Mouse (Mus musculus): Measurements from ENCODE around the gene Phrf1.

Gene Phrf1

DNA sequence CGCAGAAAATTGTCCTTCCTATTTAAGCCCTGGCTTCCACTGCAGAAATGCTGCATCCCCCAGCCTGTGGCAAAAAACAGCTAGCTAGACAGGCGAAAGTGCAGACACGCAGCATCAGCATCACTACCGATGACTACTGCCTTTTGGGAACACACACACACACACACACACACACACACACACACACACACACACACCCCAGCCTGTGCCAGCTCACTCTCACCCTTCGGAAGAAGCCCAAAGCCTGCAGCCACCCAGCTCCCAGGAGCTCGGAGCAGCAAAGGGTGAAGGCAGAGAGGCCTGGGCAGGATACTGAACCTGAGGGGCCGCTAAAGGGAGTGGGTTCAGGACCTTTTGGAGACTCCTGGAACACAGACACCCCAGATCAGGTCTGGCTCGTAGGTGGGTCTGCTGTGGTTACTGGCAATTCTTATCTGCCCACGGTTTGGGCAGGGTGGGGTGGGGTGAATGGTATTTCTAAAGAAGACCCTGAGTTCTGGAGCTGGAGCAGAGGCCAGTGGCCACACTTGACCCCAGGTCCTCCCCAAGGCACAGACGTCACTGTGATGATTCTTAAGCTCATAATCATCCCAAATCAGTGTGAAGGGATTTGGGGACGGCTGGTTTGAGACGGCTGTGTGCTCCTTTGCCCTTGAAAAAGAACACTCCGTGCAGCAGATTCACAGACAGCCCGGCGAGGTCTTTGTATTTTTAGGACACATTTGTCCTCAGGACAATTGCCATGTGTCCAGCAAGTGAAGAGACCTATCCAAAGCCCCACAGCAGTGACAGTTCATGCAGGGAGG is 64.2 kb downstream of the Phrf1 start:
- no peak for DNase-seq (ENCODE audit: low read depth, low spot score)

DNA sequence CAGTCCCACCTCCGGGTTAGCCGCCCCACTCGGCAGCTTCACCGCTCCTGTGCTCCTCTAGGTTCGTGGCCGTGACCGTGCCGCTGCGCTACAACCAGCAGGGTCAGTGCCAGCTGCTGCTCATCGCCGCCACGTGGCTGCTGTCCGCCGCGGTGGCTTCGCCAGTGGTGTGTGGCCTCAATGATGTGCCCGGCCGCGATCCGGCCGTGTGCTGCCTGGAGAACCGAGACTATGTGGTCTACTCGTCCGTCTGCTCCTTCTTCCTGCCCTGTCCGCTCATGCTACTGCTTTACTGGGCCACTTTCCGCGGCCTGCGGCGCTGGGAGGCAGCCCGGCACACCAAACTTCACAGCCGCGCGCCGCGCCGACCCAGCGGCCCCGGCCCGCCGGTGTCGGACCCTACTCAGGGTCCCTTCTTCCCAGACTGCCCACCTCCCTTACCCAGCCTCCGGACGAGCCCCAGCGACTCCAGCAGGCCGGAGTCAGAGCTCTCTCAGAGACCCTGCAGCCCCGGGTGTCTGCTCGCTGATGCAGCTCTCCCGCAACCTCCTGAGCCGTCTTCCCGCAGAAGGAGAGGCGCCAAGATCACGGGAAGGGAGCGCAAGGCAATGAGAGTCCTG is 65.4 kb downstream of the Phrf1 start:
- DNase-seq (ENCODE audit: low read depth, low spot score), result peak; percentile 21

DNA sequence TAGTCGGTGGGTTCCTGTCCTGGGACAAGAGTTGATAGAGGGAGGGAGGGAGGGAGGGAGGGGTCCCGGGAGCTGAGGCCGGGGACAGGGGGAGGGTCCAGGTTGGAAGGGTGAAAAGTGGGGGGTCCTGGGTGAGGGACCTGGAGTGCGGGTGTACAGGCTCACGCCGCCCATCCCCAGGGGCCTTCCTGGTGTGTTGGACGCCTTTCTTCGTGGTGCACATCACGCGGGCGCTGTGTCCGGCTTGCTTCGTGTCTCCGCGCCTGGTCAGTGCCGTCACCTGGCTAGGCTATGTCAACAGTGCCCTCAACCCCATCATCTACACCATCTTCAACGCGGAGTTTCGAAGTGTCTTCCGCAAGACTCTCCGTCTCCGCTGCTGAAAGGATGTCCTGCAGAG is 65.9 kb downstream of the Phrf1 start:
- DNase-seq (ENCODE audit: low read depth, low spot score), result no peak

DNA sequence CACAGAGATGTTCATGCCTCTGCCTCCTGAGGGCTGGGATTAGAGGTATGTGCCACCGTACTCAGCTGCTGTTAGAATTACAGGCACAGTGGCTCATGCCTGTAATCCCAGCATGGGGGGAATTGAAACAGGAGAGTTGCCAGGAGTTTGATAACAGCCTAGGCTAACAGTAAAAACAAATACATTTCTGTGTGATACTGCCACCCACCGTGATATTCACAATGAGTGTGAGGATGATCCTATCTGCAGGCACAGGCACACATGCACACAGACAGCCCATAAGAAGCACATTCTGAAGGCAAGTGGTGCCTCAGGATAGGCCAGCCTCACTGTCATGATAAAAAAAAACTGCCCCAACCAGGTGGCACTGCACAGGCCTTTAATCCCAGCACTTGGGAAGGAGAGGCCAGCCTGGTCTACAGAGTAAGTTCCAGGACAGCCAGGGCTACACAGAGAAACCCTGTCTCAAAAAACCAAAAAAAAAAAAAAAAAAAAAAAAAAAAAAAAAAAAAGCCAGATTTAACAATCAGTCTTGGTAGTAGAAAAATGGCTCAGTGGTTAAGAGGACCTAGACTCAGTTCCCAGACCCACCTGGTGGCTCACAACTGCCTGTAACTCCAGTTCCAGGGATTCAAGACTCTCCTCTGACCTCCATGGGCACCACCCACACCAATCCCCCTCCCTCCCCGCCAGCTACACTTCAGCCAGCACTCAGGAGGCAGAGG is 69.5 kb downstream of the Phrf1 start:
- no peak for DNase-seq (ENCODE audit: low read depth, low spot score)

DNA sequence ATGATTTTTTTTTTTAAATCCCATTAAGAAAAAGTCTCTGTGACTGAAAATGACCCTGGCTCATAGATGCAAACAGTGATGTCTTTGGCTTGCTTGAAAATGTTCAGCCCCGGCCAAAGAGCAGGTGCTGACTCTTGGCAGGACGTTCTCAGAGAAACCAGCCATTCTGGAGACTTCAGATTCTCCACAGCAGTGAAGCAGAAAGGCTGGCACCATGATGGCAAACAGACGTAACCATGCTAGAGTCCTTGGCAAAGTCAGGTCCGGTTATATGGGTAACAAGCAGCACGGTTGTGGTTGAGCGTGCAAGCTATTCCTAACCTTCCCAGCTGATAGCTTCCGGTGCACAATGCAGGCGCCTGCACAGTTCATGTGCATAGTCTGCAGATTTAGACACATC is 70.6 kb downstream of the Phrf1 start:
- no peak for DNase-seq (ENCODE audit: low read depth, low spot score)

DNA sequence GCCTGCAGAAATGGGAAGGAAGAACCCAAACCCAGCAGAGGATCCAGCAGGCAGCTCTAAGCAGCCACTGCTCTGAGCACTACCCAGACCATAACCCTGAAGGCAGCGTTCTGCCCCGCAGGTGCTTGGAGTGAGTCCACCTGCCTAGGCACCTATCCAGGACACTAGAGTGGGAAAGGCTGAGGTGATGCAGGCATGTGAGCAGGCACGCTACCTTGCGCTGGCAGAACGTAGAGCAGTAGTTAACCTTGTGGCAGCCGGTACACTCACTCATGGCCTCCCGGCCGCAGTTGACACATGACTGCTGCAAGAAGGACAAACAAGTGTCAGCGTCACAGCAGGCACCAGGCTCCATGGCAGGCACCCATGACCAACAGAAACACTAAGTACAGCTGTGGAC is 72.8 kb downstream of the Phrf1 start:
- no peak for DNase-seq (ENCODE audit: low read depth, low spot score)

DNA sequence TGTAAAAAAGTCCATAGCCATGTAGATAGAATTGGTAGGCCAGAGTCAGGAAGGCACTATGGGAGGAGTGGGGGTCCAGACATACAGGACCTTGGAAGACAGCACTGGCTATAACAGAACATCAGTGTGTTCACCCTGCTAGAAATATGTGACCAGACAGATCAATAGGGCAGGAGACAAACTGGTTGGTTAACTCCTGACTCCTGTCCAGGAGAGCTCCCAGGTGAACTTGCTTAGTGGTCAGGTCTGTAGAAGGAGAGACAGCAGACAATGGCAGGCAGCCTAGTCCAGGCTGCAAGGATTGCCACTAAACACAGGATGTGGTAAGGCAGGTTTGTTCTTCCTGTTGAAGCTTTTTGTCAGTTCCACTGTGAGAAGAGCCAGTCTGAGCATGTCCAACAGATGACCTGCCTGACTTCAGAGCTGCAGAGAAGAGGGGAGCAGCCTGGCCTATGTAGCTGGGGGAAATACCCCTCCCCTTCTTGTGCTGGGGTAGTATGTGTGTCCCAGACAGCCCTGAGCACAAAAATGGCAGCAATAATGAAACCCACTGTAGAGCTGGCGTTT is 74.2 kb downstream of the Phrf1 start:
- DNase-seq (ENCODE audit: low read depth, low spot score), result peak; percentile 61

DNA sequence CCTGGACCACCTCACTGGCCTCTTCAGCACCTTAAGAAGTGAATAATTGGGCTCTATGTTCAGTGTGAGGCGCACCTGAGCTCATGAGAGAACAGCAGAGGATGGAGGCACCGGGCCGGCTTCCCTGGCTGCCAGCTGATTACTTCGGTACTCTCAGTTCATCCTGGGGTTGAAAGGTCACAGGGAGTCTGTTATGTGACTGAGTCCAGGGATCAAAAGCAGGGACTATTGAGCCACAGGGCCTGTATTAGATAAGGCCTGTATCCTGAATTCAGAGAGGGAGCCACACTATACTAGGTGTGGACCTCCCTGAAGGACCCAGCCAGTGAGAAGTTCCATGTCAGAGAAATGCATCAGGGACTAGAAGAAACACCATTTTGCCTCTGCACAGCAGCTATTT is 76.0 kb downstream of the Phrf1 start:
- DNase-seq (ENCODE audit: low read depth, low spot score), result no peak

Data from CD4-positive, CD25-positive, alpha-beta regulatory T cell, adult 2 months (primary cell).